Mouse (Mus musculus): Measurements from ENCODE around the gene Nadsyn1. TPM values are rescaled to one million over a fixed set of nuclear protein-coding genes. Genes with fewer than 3 reads are reported as not detected.

The Nadsyn1 gene
- 8.0 and 8.3 TPM in 2 replicates for polyA plus RNA-seq (2015; fragmentation: Nextera tagmentation; extraction: Ambion mirVana)

- WGBS, result under 1% methylated on average over 40 of the region's 40 CpGs
- H3K4me3 ChIP-seq (replicated peaks), result peak within 1 kb of the TSS; percentile 56
- ATAC-seq (ENCODE audit: insufficient number of reproducible peaks, low FRiP score, low TSS enrichment, low read depth), result peak; percentile 99
- no peaks in the 10 kb centered on the region for H3K27me3 ChIP-seq
- peaks cover 14% of the 10 kb centered on the region for H3K4me1 ChIP-seq
- peaks cover 8% of the 10 kb centered on the region; the same call in 1 of the 2 replicates for H3K36me3 ChIP-seq
- peak within 1 kb of the TSS; percentile 73 for H3K4me2 ChIP-seq (replicated peaks)
- H3K9me3 ChIP-seq (replicated peaks), result no peaks in the 10 kb centered on the region
- peak within 1 kb of the TSS; percentile 82 for H3K27ac ChIP-seq (replicated peaks)
- peak within 1 kb of the TSS; percentile 50 for H3K9ac ChIP-seq
Measured at GRCm38 (mm10) chr7:143822375-143823265, at the start of gene Nadsyn1, which contains the start of gene Dhcr7. Nadsyn1 (minus strand) TSS chr7:143822849. Dhcr7 (plus strand) TSS chr7:143823145.

GRCm38 (mm10) chr7:143868874-143869273 lies 46.2 kb upstream of the Nadsyn1 start:
- ATAC-seq (ENCODE audit: insufficient number of reproducible peaks, low FRiP score, low TSS enrichment, low read depth), result no peak
- no peaks in the 10 kb centered on the region for H3K4me1 ChIP-seq
- H3K9ac ChIP-seq, result no peak overlapping the region
- H3K27me3 ChIP-seq, result no peaks in the 10 kb centered on the region
- no peaks in the 10 kb centered on the region for H3K9me3 ChIP-seq (replicated peaks)
- no peaks in the 10 kb centered on the region for H3K36me3 ChIP-seq
- no peak overlapping the region for H3K4me3 ChIP-seq (replicated peaks)
- H3K27ac ChIP-seq (replicated peaks), result no peak overlapping the region
- no peak overlapping the region for H3K4me2 ChIP-seq (replicated peaks)
- 77% methylated on average over 4 of the region's 4 CpGs for WGBS

DNA sequence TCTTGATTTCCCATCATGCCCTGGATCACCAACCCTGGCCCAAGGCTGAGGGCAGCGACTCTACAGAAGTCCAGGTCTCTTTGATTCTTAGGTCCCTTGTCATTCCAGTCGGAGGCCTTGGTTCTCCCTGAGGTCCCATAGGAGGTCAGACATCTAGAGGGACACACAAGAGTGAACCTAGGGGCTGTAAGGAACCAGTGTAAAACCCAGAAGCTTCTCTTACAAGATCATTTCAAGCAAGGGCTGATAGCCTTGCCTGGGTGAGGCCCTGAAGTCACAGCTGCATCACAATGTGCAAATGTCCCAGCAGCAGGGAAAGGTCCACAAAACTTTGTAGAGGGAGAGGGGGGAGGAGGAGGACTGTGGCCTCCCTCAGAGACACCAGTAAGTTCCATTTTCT lies 43.9 kb upstream of the Nadsyn1 start, which contains the start of gene Gm498:
Gene Gm498 (plus strand): TSS at position 301 of the 400 bp plus-strand sequence.
- Histone ChIP-seq H3K4me3 (replicated peaks) (no peak within 1 kb of the TSS), H3K4me1 (no peaks in the 10 kb centered on the region), H3K9me3 (replicated peaks) (no peaks in the 10 kb centered on the region), H3K27me3 (no peaks in the 10 kb centered on the region), H3K36me3 (no peaks in the 10 kb centered on the region), H3K9ac (no peak within 1 kb of the TSS), H3K4me2 (replicated peaks) (no peak within 1 kb of the TSS), H3K27ac (replicated peaks) (no peak within 1 kb of the TSS)
- WGBS, result 86% methylated on average over 2 of the region's 2 CpGs
- ATAC-seq (ENCODE audit: insufficient number of reproducible peaks, low FRiP score, low TSS enrichment, low read depth), result no peak

GRCm38 (mm10) chr7:143848768-143849482 lies 26.3 kb upstream of the Nadsyn1 start:
- H3K4me3 ChIP-seq (replicated peaks), result no peak overlapping the region
- H3K4me2 ChIP-seq (replicated peaks), result no peak overlapping the region
- H3K9ac ChIP-seq, result no peak overlapping the region
- no peak overlapping the region for H3K27ac ChIP-seq (replicated peaks)
- ATAC-seq (ENCODE audit: insufficient number of reproducible peaks, low FRiP score, low TSS enrichment, low read depth), result no peak
- H3K9me3 ChIP-seq (replicated peaks), result no peaks in the 10 kb centered on the region
- no peaks in the 10 kb centered on the region for H3K4me1 ChIP-seq
- H3K27me3 ChIP-seq, result no peaks in the 10 kb centered on the region
- peaks cover 52% of the 10 kb centered on the region for H3K36me3 ChIP-seq
- WGBS, result 84% methylated on average over 7 of the region's 8 CpGs

DNA sequence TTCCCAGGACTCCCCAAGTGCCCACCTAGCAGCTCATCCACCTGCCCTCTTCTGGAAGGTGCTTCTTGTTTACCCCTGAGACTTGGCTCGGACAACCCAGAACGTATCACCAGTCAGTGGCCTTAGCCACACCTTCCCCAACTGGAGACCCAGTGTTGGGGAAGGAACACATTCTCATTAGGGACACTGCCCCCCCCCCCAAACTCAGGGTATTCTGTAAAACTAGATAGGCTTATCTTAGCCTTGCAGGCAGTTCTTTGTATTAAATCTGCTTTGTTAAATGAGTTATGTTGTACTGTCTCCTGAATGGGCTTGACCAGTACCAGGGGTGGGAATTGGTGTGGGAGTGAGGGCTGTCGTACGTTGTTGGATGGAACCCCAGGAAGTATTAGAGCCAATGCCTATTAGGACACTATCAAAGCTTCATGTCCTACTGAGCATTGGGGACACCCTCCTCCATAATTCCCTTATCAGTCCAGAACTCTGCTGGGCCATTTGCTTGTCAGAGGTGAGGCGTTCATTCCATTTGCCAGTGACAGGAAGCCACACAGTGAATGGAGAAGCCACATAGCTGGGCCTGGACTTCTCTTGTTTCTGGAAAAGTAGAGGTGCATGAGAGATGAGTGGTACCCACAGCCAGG lies 25.6 kb upstream of the Nadsyn1 start:
- WGBS, result 92% methylated on average over 5 of the region's 5 CpGs
- no peaks in the 10 kb centered on the region for H3K4me1 ChIP-seq
- peaks cover 59% of the 10 kb centered on the region for H3K36me3 ChIP-seq
- no peaks in the 10 kb centered on the region for H3K9me3 ChIP-seq (replicated peaks)
- no peak overlapping the region for H3K27ac ChIP-seq (replicated peaks)
- H3K4me2 ChIP-seq (replicated peaks), result no peak overlapping the region
- no peak overlapping the region for H3K9ac ChIP-seq
- H3K4me3 ChIP-seq (replicated peaks), result no peak overlapping the region
- H3K27me3 ChIP-seq, result no peaks in the 10 kb centered on the region
- ATAC-seq (ENCODE audit: insufficient number of reproducible peaks, low FRiP score, low TSS enrichment, low read depth), result no peak

DNA sequence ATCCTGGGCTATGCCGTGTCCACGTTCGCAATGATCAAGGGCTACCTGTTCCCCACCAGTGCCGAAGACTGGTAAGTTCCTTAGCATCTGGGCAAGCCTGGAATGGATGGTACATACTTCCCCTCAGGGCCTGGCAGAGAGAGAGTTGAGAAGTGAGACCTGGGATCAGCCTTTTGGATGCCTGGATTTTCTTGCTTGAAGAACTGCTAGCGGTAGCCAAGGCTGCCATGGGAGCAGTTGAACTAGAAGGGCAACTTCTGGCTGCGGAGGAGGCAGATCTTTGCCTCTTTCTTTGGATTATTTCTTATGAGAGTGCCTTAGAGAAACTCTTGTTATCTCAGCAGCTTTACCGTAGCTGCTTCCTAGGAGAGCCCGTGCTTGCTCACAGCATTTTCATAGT lies 18.7 kb upstream of the Nadsyn1 start:
- no peak overlapping the region for H3K9ac ChIP-seq

DNA sequence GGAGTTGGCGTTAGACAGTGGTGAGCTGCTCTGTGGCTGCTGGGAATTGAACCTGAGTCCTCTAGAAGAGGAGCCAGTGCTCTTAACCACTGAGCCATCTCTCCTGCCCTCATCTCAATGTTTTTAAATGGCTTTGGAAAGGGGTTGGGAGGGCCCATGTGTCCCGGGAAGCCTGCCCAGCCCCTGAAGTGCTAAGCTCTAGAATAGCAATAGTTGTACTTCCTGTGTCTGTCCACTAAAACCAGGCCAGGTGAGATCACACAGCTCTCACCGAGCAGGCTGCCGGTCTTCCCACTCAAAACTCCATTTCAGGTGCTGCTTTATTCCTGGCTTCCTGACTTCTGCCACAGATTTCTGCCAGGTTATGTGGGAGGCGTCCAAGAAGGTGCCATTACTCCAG lies 17.5 kb upstream of the Nadsyn1 start:
- peaks cover 2% of the 10 kb centered on the region; the same call in 1 of the 2 replicates for H3K4me1 ChIP-seq
- 90% methylated on average over 5 of the region's 5 CpGs for whole genome bisulfite sequencing
- H3K27ac ChIP-seq (replicated peaks), result no peak overlapping the region
- ATAC-seq (ENCODE audit: insufficient number of reproducible peaks, low FRiP score, low TSS enrichment, low read depth), result no peak
- no peak overlapping the region for H3K4me2 ChIP-seq (replicated peaks)
- H3K9me3 ChIP-seq (replicated peaks), result no peaks in the 10 kb centered on the region
- no peak overlapping the region for H3K4me3 ChIP-seq (replicated peaks)
- H3K27me3 ChIP-seq, result no peaks in the 10 kb centered on the region
- no peak overlapping the region for H3K9ac ChIP-seq
- H3K36me3 ChIP-seq, result peaks cover 79% of the 10 kb centered on the region

More for the DNA sequence above, 18.7 kb upstream of the Nadsyn1 start:
- H3K4me3 ChIP-seq (replicated peaks), result no peak overlapping the region
- WGBS, result 89% methylated on average over 8 of the region's 8 CpGs
- H3K36me3 ChIP-seq, result peaks cover 91% of the 10 kb centered on the region
- H3K9me3 ChIP-seq (replicated peaks), result no peaks in the 10 kb centered on the region
- ATAC-seq (ENCODE audit: insufficient number of reproducible peaks, low FRiP score, low TSS enrichment, low read depth), result no peak
- no peak overlapping the region for H3K4me2 ChIP-seq (replicated peaks)
- H3K27ac ChIP-seq (replicated peaks), result no peak overlapping the region
- no peaks in the 10 kb centered on the region for H3K4me1 ChIP-seq
- no peaks in the 10 kb centered on the region for H3K27me3 ChIP-seq

- Histone ChIP-seq H3K4me1 (peaks cover 9% of the 10 kb centered on the region; the same call in 1 of the 2 replicates), H3K27ac (replicated peaks) (no peak overlapping the region), H3K9me3 (replicated peaks) (no peaks in the 10 kb centered on the region), H3K4me3 (replicated peaks) (no peak overlapping the region), H3K27me3 (no peaks in the 10 kb centered on the region), H3K36me3 (peaks cover 57% of the 10 kb centered on the region), H3K9ac (no peak overlapping the region), H3K4me2 (replicated peaks) (no peak overlapping the region)
- 73% methylated on average over 3 of the region's 3 CpGs for WGBS
- no peak for ATAC-seq (ENCODE audit: insufficient number of reproducible peaks, low FRiP score, low TSS enrichment, low read depth)
Measured at GRCm38 (mm10) chr7:143837705-143838358, 15.2 kb upstream of the Nadsyn1 start.

DNA sequence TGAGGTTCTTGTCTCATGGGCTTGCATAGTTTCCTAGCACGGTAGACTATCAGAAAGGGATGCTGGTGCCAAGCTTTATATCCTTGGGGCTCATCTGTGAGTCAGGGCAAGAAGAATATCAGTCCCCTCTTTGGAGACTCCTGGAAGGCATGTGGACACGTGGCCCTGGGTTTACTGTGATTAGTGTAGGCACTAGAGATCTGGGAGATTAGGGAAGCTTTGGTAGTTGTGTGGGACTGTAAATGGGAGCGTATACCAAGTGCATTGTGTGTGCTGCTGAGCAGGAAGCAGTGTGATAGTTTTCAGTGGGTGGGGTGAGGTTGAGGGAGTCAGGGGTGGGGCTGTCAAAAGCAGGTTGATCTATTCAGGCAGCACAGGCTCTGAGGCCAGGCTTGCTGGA lies 12.3 kb upstream of the Nadsyn1 start:
- Histone ChIP-seq H3K9ac (no peak overlapping the region), H3K36me3 (peaks cover 31% of the 10 kb centered on the region), H3K27ac (replicated peaks) (peak overlapping the region; percentile 49; the same call in 1 of the 2 replicates), H3K27me3 (no peaks in the 10 kb centered on the region), H3K4me1 (peaks cover 30% of the 10 kb centered on the region), H3K4me2 (replicated peaks) (no peak overlapping the region), H3K4me3 (replicated peaks) (no peak overlapping the region), H3K9me3 (replicated peaks) (no peaks in the 10 kb centered on the region)
- no peak for ATAC-seq (ENCODE audit: insufficient number of reproducible peaks, low FRiP score, low TSS enrichment, low read depth)
- 50% methylated on average over 3 of the region's 3 CpGs for WGBS

- no peak overlapping the region for H3K27ac ChIP-seq (replicated peaks)
- H3K4me1 ChIP-seq, result peaks cover 31% of the 10 kb centered on the region
- H3K4me2 ChIP-seq (replicated peaks), result no peak overlapping the region
- H3K27me3 ChIP-seq, result no peaks in the 10 kb centered on the region
- 91% methylated on average over 2 of the region's 2 CpGs for WGBS
- peaks cover 24% of the 10 kb centered on the region for H3K36me3 ChIP-seq
- H3K9ac ChIP-seq, result no peak overlapping the region
- no peaks in the 10 kb centered on the region for H3K9me3 ChIP-seq (replicated peaks)
- no peak overlapping the region for H3K4me3 ChIP-seq (replicated peaks)
- ATAC-seq (ENCODE audit: insufficient number of reproducible peaks, low FRiP score, low TSS enrichment, low read depth), result no peak
Measured at GRCm38 (mm10) chr7:143834316-143834715, 11.7 kb upstream of the Nadsyn1 start.
